In genomic region chr7:30563117-30563905, GRCm38 (mm10) we compare ENCODE assay signal across 8 mouse cellular contexts. TPM values are rescaled to one million over a fixed set of nuclear protein-coding genes. Genes with fewer than 3 reads are reported as not detected.
DNase-seq lines count a peak whose midpoint lies in the region; ATAC-seq lines count a peak whose summit lies in the region.

U2af1l4 (plus strand) TSS chr7:30563301.
Gm49396 (plus strand) TSS chr7:30563344.
Psenen (minus strand) TSS chr7:30563627.

- ATAC-seq in hindbrain, embryonic 12.5 days (ENCODE audit: low FRiP score) = peak; percentile 84

- peak within 1 kb of the TSS; percentile 76 for H3K4me3 ChIP-seq in hindbrain, embryonic 12.5 days

- peaks cover 35% of the 10 kb centered on the region for H3K36me3 ChIP-seq in hindbrain, embryonic 12.5 days

- H3K4me2 ChIP-seq in hindbrain, embryonic 12.5 days (replicated peaks) = peak within 1 kb of the TSS; percentile 82

- no peaks in the 10 kb centered on the region for H3K27me3 ChIP-seq in hindbrain, embryonic 12.5 days

- no peaks in the 10 kb centered on the region for H3K9me3 ChIP-seq in hindbrain, embryonic 12.5 days (replicated peaks)

- peak within 1 kb of the TSS; percentile 85 for H3K9ac ChIP-seq in hindbrain, embryonic 12.5 days

- DNase-seq in NIH3T3 (ENCODE audit: low read depth) = peak; percentile 99
- peak; percentile 97 to 98 for DNase-seq in cerebellum, postnatal 10 days
- DNase-seq in frontal cortex, postnatal 10 days (ENCODE audit: low spot score in 2 of 2) = peak; percentile 94
- DNase-seq in layer of hippocampus, postnatal 14 days (ENCODE audit: low spot score in 2 of 2) = peak; percentile 94 to 99
- DNase-seq in lung, postnatal 14 days = peak; percentile 98
- DNase-seq in retina, adult 2 months (ENCODE audit: low read depth, low spot score) = peak; percentile 98
- DNase-seq in thymus, postnatal 36 days = peak; percentile 93 to 95

- H3K4me1 ChIP-seq in hindbrain, embryonic 12.5 days = peaks cover 20% of the 10 kb centered on the region

- under 1% methylated on average over 45 of the region's 45 CpGs for WGBS in hindbrain, embryonic 12.5 days

- peak within 1 kb of the TSS; percentile 94 for H3K27ac ChIP-seq in hindbrain, embryonic 12.5 days

RNA-seq across cellular contexts. Expression of gene U2af1l4, which starts in this region (rescaled TPM):
- polyA plus RNA-seq in hindbrain, embryonic 12.5 days (2016; fragmentation: Nextera tagmentation; extraction: Ambion mirVana) = 80.6 and 87.5 TPM in 2 replicates
- 10 to 100 TPM; 57.4 to 62.5 TPM for total RNA-seq in layer of hippocampus, postnatal 14 days (2021)

RNA-seq across cellular contexts. Expression of gene Gm49396, which starts in this region (rescaled TPM):
- polyA plus RNA-seq in hindbrain, embryonic 12.5 days (2016; fragmentation: Nextera tagmentation; extraction: Ambion mirVana) = 18.1 and 19.5 TPM in 2 replicates
- 1 to 10 TPM; 4.7 to 5.3 TPM for total RNA-seq in layer of hippocampus, postnatal 14 days (2021)

RNA-seq across cellular contexts. Expression of gene Psenen, which starts in this region (rescaled TPM):
- polyA plus RNA-seq in hindbrain, embryonic 12.5 days (2016; fragmentation: Nextera tagmentation; extraction: Ambion mirVana) = 128 and 139 TPM in 2 replicates
- 10 to 100 TPM; 77.0 to 84.1 TPM for total RNA-seq in layer of hippocampus, postnatal 14 days (2021)

Comparison
In these comparisons a context has a peak if more than half of its experiments do, and no peak if none do; other contexts are left out.
1. Peak in every context shown above with its lines: DNase-seq, ATAC-seq, H3K4me3 ChIP-seq and H3K27ac ChIP-seq.